Mouse (Mus musculus): ENCODE results near the gene Rnf180.

- TF ChIP-seq POLR2A (IDR thresholded peaks at IDR 0.05; ENCODE audit: low read depth, low read length) = no peak
- no peak for TF ChIP-seq CTCF (IDR thresholded peaks at IDR 0.05; ENCODE audit: borderline replicate concordance, insufficient read depth, low read length)
Measured at GRCm38 (mm10) chr13:105293781-105294667, 591 bp downstream of the Rnf180 start.
